Mouse (Mus musculus): Measurements from ENCODE around the gene Myh7.
"Not testable (repeated sequence)": the region's sequence is repeated elsewhere in the genome, so short reads cannot be mapped to it uniquely, and the experiment has no call there.

Gene Myh7

GRCm38 (mm10) chr14:54994136-54994868 lies at the start of gene Myh7:
TSS of gene Myh7 (minus strand) at chr14:54994626.
- no peak for DNase-seq (ENCODE audit: low spot score)

- not testable (repeated sequence) for DNase-seq (ENCODE audit: low spot score)
These were observed 49.3 kb upstream of the Myh7 start for GRCm38 (mm10) chr14:55043694-55044093.

DNA sequence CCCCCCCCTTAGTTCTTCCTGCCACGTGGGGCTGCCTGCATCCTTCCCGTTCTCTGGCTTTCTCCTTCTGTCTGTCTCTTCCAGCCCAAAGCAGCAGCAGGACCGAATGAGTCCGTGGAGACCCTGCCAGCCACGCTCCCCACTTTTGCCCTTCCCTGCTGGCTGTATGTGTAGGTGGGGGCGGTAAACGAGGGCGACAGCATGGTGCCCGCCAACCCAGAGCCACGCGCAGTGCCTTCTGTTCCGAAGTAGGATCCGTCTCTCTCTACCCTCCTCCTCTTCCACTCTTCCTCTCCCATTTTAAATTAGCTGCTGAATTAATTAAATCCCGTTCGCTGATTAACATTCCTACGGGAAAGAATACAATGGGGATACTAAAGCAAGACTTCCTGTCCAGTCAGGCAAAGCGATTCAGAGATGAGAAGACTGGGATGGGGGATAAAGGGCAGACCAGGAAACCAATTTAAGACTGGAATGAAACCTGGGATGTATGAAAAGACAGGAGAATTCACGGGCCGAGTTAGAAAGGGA lies 38.3 kb upstream of the Myh7 start:
- no peak for DNase-seq (ENCODE audit: low spot score)

- DNase-seq (ENCODE audit: low spot score) = peak; percentile 34
These were observed 34.7 kb upstream of the Myh7 start for GRCm38 (mm10) chr14:55029034-55029698.

- no peak for DNase-seq (ENCODE audit: low spot score)
These were observed 34.0 kb upstream of the Myh7 start for GRCm38 (mm10) chr14:55028333-55028835.

DNA sequence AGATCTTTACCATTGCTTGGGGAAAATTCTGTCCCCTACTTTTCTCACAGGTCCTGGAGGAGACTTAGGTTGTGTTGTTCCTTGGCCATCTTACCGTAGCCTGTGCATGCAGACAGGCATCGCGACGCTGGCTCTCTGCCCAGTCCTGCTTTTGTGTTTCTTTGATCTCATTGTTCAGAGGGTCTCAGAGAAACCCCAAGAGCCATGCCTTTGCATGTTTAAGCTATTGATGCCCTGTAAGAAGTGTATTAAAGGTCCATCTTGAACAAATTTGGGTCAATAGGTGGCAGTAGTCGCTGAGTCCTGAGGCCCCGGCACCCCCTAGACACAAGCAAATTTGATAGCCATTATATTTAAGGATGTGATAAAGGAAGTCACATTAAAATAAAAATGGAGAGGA lies 33.2 kb upstream of the Myh7 start:
- DNase-seq (ENCODE audit: low spot score) = no peak

GRCm38 (mm10) chr14:55027251-55027650 lies 32.8 kb upstream of the Myh7 start:
- DNase-seq (ENCODE audit: low spot score) = no peak

- DNase-seq (ENCODE audit: low spot score) = no peak
These were observed 31.1 kb upstream of the Myh7 start for GRCm38 (mm10) chr14:55025527-55025926.

DNA sequence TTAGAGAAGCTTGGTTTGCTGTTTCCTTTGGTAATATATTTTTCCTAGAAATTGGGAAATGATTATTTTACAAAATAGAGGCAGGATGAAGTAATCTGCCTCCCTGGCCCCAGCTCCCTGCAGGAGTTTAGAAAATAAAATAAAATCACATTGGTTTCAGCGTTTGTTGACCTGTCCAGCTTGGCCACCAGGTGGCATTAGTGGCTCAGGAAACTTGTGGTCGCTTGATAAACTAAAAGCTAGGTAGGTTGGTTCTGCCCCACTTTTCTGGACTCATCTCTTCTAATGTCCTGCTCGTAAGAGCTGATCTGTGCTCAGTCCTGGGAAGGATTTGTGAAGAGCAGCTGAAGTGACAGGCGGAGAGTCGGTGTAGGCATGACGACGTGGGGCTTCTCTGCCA lies 29.8 kb upstream of the Myh7 start:
- DNase-seq (ENCODE audit: low spot score) = no peak

DNA sequence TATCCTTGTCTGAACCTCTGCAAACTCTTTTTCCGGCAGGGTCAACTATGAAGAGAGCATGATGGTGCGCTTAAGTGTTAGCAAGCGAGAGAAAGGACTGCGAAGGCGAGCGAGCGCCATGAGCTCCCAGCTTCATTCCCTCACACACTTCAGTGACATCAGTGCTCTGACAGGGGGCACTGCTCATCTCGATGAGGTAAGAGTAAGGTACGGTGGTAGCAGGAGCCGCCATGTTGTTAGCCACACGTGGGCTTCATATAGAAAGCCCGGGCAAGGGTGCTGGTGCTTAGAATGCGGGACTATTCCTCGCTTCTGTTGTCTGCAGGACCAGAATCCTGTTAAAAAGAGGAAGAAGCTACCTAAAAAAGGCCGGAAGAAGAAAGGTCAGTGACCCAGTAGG lies 28.6 kb upstream of the Myh7 start:
- DNase-seq (ENCODE audit: low spot score) = no peak

DNA sequence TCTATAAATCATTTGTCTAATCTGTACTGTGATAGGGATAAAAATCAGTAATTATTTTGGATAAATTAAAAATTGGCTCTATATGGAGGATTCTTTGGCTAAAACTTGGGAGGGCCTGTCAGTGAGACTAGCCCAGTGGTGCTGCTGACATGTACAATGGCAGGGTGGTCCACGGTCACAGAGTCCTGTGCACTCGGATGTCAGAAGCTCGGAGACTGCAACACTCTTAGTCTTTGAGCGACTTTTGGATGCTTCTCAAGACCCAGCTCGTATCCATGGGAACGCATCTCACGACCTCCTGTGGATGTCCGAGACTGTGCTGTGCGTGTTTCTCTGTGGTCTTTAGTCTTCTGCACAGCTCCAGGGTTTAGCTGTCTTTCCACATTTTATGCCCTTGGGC lies 26.0 kb upstream of the Myh7 start:
- DNase-seq (ENCODE audit: low spot score) = no peak

DNA sequence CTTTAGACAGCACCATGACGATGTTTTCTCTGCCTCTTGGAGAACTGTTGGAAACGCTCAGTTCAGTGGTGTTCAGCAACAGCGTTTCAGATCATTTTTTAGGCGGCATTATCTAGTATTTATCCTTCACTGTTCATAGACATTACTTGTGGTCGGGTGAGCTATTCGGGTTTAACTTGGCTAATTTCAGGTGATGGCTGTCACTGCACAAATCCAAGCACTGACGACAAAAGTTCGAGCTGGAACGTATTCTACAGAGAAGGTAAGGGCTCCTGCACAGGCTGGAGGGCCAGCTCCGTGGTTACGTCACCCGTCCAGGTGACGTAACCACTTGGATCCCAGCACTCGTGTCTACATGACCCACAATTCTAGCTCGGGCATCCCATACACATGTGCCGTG lies 22.4 kb upstream of the Myh7 start:
- DNase-seq (ENCODE audit: low spot score) = no peak

GRCm38 (mm10) chr14:55015767-55016111 lies 21.3 kb upstream of the Myh7 start:
- no peak for DNase-seq (ENCODE audit: low spot score)

GRCm38 (mm10) chr14:55014991-55015766 lies 20.8 kb upstream of the Myh7 start, which contains the start of gene Ngdn:
TSS of gene Ngdn (plus strand) at chr14:55015454.
- DNase-seq (ENCODE audit: low spot score) = peak; percentile 98

GRCm38 (mm10) chr14:55014591-55014990 lies 20.2 kb upstream of the Myh7 start:
- no peak for DNase-seq (ENCODE audit: low spot score)

DNA sequence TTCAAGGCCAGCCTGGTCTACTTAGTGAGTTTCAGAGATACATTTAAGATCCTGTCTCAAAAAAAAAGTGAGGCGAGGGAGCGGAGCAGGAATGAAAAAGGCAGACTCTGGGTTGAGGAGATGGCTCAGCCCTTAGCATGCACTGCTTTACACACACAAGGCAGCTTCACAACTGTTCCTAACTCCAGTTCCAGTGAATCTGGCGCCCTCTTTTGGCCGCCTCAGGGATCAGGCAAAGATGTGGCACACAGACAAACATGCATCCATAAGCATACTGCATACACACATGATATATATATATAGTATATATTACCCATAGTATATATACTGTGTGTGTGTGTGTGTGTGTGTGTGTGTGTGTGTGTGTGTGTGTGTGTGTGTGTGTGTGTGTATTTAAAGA lies 16.7 kb upstream of the Myh7 start:
- DNase-seq (ENCODE audit: low spot score) = peak; percentile 34

- no peak for DNase-seq (ENCODE audit: low spot score)
These were observed 14.0 kb upstream of the Myh7 start for GRCm38 (mm10) chr14:55008417-55008816.

- no peak for DNase-seq (ENCODE audit: low spot score)
These were observed 12.9 kb upstream of the Myh7 start for GRCm38 (mm10) chr14:55007120-55007908.

DNA sequence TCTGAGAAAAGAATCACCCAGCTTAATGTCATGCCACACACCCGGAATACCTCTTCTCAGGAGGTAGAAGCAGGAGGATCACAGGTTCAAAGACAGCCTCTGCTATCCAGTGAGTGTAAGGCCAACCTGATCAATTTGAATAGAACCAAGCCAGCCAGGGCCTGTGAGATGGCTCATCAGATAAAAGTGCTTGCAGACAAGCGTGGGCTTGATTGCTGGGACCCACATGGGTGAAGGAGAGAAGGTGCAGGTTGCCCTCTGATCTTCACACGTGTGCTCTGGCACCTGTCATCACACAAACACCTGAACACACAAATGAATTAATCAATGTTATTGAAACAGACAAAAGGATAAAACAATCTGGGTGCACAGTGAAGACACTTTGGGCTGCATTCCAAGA lies 12.1 kb upstream of the Myh7 start:
- DNase-seq (ENCODE audit: low spot score) = no peak

- DNase-seq (ENCODE audit: low spot score) = no peak
These were observed 11.5 kb upstream of the Myh7 start for GRCm38 (mm10) chr14:55005967-55006366.

GRCm38 (mm10) chr14:55005506-55005905 lies 11.1 kb upstream of the Myh7 start:
- no peak for DNase-seq (ENCODE audit: low spot score)
